Mouse (Mus musculus) intestine, embryonic 15.5 days (tissue): ENCODE measurements around the gene Exosc10. TPM values are rescaled to one million over a fixed set of nuclear protein-coding genes. Genes with fewer than 3 reads are reported as not detected.
A peak's percentile ranks its signal among the peaks of the same experiment; 100 is the strongest.

Experiments used
- ATAC-seq: fragments of 200-750 bp; cut with Nextera tagmentation; 2 replicates; pipeline ENCODE4 v1.8.0; 2017; ENCODE audit warnings: moderate TSS enrichment, moderate library complexity
- H3K27ac ChIP-seq: fragments of 300-500 bp; sonication (generic); 2 replicates; pipeline ENCODE4 v1.5.1; 2015; ENCODE audit warnings: mild to moderate bottlenecking, inconsistent platforms
- H3K27me3 ChIP-seq: fragments of 300-500 bp; sonication (generic); replicated peaks from 2 replicates; pipeline ENCODE4 v1.6.1; 2015; ENCODE audit warnings: inconsistent platforms
- H3K36me3 ChIP-seq: fragments of 300-500 bp; sonication (generic); 2 replicates; pipeline ENCODE4 v1.6.1; 2015; ENCODE audit warnings: inconsistent platforms
- H3K4me1 ChIP-seq: fragments of 300-500 bp; sonication (generic); replicated peaks from 2 replicates; pipeline ENCODE4 v1.6.1; 2015; ENCODE audit warnings: inconsistent platforms
- H3K4me2 ChIP-seq: fragments of 300-500 bp; sonication (generic); replicated peaks from 2 replicates; pipeline ENCODE4 v1.6.1; 2015; ENCODE audit warnings: mild to moderate bottlenecking, inconsistent platforms
- H3K4me3 ChIP-seq: fragments of 300-500 bp; sonication (generic); replicated peaks from 2 replicates; pipeline ENCODE4 v1.5.1; 2015; ENCODE audit warnings: inconsistent platforms
- H3K9ac ChIP-seq: fragments of 300-500 bp; sonication (generic); 2 replicates; pipeline ENCODE4 v1.6.1; 2015; ENCODE audit warnings: inconsistent platforms
- H3K9me3 ChIP-seq: fragments of 300-500 bp; sonication (generic); 2 replicates; pipeline ENCODE4 v1.6.1; 2016; ENCODE audit warnings: inconsistent platforms
- WGBS: fragments of 180-500 bp; shearing (Covaris S2); methylation state at CpG from one replicate; pipeline ENCODE4 v1.1.7; 2015; 5-methylcytosine and 5-hydroxymethylcytosine counted together
- polyA plus RNA-seq: library from polyadenylated mRNA; unstranded; fragments of >200 nt; fragmentation: Nextera tagmentation; extraction: Ambion mirVana; gene quantifications from 2 replicates; pipeline ENCODE4 v1.2.1, GENCODE M21; 2015

Exosc10 gene
- polyA plus RNA-seq, 1 experiment from 2014 or later: 73.4 TPM

DNA sequence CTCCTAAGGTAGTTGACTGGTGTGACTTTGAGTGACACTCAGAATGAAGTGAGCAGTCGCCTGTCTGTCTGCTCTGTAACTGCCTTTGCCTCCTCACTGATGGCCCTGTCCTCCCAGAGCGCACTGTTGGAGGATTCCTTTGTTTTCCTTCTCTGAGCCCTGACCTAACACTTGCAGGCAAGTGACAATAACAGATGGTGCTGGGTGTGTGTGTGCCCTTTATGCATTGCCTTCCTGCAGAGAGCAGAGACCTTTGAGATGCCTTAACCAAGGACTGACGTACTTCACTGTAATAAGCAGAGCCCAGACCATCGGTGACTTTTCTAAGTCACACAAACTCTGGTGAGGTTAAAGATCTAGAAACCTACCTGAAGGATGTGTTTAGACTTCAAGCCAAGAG is 26.9 kb upstream of the Exosc10 start:
- WGBS: 81% methylated on average over 4 of the region's 4 CpGs
- H3K4me2 ChIP-seq: no peak overlapping the region
- peaks cover 38% of the 10 kb centered on the region for H3K36me3 ChIP-seq

DNA sequence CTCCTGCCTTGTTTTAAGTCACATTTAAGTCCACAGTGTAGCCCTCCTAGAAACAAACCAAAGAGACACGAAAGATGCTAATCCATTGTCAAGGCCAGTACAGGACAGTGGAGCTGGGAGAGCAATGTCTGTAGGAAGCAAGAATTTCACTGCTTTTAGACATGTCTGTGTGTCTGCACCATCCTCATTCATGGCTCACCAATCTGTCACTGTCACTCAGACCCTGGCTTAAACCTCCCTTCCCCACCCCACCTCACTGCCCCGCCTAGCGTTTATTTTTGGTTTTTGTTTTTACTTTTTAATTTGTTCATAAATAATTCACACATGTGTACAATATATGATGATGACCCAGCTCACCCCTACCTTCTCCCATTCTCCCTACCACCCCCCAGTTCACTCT is 25.7 kb upstream of the Exosc10 start:
- Histone ChIP-seq H3K27ac (no peak overlapping the region), H3K27me3 (no peaks in the 10 kb centered on the region), H3K9me3 (no peaks in the 10 kb centered on the region), H3K4me1 (no peaks in the 10 kb centered on the region), H3K9ac (no peak overlapping the region), H3K4me3 (no peak overlapping the region), H3K36me3 (peaks cover 41% of the 10 kb centered on the region), H3K4me2 (no peak overlapping the region)
- WGBS: 95% methylated on average over 3 of the region's 3 CpGs
- no peak for ATAC-seq

More for the DNA sequence above, 26.9 kb upstream of the Exosc10 start:
- H3K27ac ChIP-seq: no peak overlapping the region
- H3K4me3 ChIP-seq: no peak overlapping the region
- H3K9ac ChIP-seq: no peak overlapping the region
- H3K4me1 ChIP-seq: no peaks in the 10 kb centered on the region
- H3K27me3 ChIP-seq: no peaks in the 10 kb centered on the region
- no peaks in the 10 kb centered on the region for H3K9me3 ChIP-seq
- ATAC-seq: no peak

DNA sequence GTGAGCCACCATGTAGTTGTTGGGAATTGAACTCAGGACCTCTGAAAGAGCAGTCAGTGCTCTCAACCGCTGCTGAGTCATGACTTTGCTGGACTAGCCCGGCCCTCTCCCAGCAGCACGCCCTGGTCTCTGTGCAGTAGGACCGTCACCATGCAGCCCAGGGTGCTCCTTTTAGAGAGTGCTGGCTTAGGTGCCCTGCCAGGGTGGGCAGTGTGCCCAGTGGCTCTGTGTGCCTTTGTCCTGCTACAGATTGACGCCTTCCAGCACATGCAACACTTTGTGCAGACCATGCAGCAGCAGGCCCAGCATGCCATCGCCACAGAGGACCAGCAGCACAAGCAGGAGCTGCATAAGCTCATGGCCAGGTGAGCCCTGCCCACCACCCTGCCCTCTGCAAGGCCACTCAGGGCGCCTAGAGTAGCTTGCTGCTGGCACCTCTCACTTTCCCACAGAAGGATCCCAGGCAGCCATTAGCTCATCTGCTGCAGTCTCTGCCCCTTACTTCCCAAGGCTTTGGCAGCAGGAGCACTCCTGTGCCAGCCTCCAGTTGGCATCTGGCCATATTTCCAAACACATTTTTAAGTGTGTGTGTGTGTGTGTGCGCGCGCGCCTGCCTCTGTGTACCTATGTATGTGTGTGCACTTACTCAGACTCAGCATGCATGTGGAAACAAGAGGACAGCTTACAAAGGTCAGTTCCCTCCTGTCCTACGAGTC is 24.5 kb upstream of the Exosc10 start:
- H3K9me3 ChIP-seq: no peaks in the 10 kb centered on the region
- H3K36me3 ChIP-seq: peaks cover 46% of the 10 kb centered on the region
- H3K4me2 ChIP-seq: no peak overlapping the region
- no peak overlapping the region for H3K4me3 ChIP-seq
- WGBS: 91% methylated on average over 12 of the region's 12 CpGs
- no peaks in the 10 kb centered on the region for H3K27me3 ChIP-seq
- no peak overlapping the region for H3K9ac ChIP-seq
- ATAC-seq: no peak
- H3K27ac ChIP-seq: no peak overlapping the region
- no peaks in the 10 kb centered on the region for H3K4me1 ChIP-seq

DNA sequence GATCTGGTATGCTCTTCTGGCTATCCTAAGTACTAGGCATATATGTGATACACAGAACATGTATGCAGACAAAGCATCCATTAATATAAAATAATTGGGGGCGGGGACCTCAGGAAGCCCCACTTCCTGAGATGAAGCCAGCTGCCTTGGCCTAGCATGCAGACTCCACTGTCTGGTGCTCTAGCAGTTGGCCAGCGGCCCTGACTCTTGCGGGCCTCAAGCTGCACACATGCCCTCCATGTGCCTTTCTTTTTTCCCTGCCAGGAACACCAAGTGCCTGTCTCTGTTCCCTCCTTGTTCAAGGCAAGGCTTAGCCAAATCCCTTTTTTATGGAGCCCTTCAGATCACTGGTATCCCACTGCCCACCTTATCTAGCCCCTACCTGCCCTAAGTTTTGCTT is 22.4 kb upstream of the Exosc10 start:
- no peaks in the 10 kb centered on the region for H3K9me3 ChIP-seq
- WGBS: 93% methylated on average over 3 of the region's 3 CpGs
- no peak overlapping the region for H3K27ac ChIP-seq
- H3K27me3 ChIP-seq: no peaks in the 10 kb centered on the region
- H3K9ac ChIP-seq: no peak overlapping the region
- no peak overlapping the region for H3K4me2 ChIP-seq
- ATAC-seq: no peak
- no peaks in the 10 kb centered on the region for H3K4me1 ChIP-seq
- peaks cover 52% of the 10 kb centered on the region for H3K36me3 ChIP-seq
- no peak overlapping the region for H3K4me3 ChIP-seq

DNA sequence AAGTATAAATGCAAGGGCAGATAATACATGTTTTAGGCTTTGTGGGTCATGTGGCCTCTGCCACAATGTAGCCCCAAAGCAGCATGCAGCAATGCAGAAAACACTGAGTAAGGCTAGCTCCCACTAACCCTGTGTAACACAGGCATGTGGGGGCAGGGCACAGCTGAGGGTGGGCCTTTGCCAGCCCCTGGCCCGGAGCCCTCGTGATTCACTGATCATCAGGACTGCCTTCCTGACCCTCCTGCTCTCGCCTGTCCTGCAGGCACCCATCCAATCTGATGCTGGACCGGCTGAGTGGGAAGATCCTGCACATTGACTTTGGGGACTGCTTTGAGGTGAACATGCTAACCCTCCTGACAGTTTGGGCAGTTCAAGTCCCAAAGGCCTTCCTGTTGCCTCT is 9.1 kb upstream of the Exosc10 start:
- WGBS: 83% methylated on average over 4 of the region's 4 CpGs
- H3K9ac ChIP-seq: no peak overlapping the region
- no peaks in the 10 kb centered on the region for H3K27me3 ChIP-seq
- H3K4me3 ChIP-seq: no peak overlapping the region
- no peak overlapping the region for H3K27ac ChIP-seq
- no peaks in the 10 kb centered on the region for H3K9me3 ChIP-seq
- H3K36me3 ChIP-seq: peaks cover 34% of the 10 kb centered on the region
- ATAC-seq: no peak
- no peak overlapping the region for H3K4me2 ChIP-seq
- no peaks in the 10 kb centered on the region for H3K4me1 ChIP-seq

DNA sequence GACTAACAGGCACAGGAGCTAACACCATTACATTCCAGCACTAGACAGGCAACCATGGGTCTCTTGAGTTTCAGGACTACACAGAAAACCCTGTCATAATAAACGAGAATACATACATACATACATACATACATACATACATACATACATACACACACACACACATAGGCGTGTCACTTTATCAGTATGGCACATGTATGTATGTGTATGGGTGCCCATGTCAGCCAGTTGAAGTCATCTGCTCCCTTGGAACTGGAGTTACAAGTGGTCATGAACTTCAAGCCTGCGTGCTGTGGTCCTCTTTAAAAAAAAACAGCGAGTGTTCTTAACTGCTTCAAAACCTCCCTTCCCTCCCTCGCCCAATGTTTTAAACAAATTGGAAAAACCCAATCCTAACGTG is 463 bp upstream of the Exosc10 start:
- ATAC-seq: peak; percentile 62
- H3K27me3 ChIP-seq: no peaks in the 10 kb centered on the region
- peaks cover 29% of the 10 kb centered on the region for H3K36me3 ChIP-seq
- H3K4me1 ChIP-seq: 0 out of 2 replicates have a peak, but pooled peaks cover 2% of the 10 kb centered on the region
- 26% methylated on average over 6 of the region's 6 CpGs for WGBS
- H3K9ac ChIP-seq: peak overlapping the region; percentile 79
- no peaks in the 10 kb centered on the region for H3K9me3 ChIP-seq
- peak overlapping the region; percentile 76 for H3K4me2 ChIP-seq
- H3K4me3 ChIP-seq: peak overlapping the region; percentile 69
- H3K27ac ChIP-seq: peak overlapping the region; percentile 91

DNA sequence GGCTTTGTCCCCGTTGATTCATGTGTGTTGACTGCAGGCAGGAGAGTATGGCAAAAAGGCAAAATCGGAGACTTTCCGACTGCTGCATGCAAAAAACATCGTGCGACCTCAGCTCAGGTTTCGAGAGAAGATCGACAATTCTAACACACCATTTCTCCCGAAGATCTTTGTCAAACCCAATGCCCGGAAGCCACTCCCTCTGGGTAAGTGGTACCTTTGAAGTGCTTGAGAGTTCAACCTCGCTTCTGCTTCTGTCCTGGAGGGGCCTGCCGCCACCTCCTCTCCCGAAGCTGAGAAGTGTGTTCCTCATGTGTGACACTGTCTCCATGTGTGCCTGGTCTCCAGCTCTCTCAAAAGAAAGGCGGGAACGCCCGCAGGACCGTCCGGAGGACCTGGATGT is 4.4 kb downstream of the Exosc10 start:
- 95% methylated on average over 17 of the region's 17 CpGs for WGBS
- 0 out of 2 replicates have a peak, but pooled peaks cover 2% of the 10 kb centered on the region for H3K4me1 ChIP-seq
- H3K4me3 ChIP-seq: no peak overlapping the region
- peaks cover 57% of the 10 kb centered on the region for H3K36me3 ChIP-seq
- ATAC-seq: no peak
- no peaks in the 10 kb centered on the region for H3K9me3 ChIP-seq
- H3K27me3 ChIP-seq: no peaks in the 10 kb centered on the region
- H3K9ac ChIP-seq: no peak overlapping the region
- H3K27ac ChIP-seq: no peak overlapping the region
- no peak overlapping the region for H3K4me2 ChIP-seq

DNA sequence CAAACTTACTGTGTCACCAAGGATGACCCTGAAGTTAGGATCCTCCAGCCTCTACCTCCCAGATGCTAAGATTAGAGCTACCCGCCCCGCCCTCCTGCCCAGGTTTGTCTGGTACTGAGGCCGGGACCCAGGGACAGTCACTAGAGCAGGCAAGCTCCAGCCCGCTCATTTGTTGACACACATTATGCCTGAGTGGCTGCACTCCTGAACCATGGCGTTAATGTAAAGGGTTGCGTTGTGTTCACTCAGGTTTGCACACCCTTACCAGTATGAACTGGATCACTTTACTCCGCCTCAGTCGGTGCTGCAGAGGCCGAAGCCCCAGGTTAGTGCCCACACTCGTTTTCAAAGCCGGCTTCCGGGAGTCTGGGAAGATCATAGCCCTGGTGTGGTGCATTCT is 5.4 kb downstream of the Exosc10 start:
- Histone ChIP-seq H3K27ac (no peak overlapping the region), H3K4me3 (no peak overlapping the region), H3K36me3 (peaks cover 66% of the 10 kb centered on the region), H3K27me3 (no peaks in the 10 kb centered on the region), H3K4me2 (no peak overlapping the region), H3K9ac (no peak overlapping the region), H3K9me3 (no peaks in the 10 kb centered on the region), H3K4me1 (no peaks in the 10 kb centered on the region)
- 91% methylated on average over 12 of the region's 12 CpGs for WGBS
- ATAC-seq: no peak

DNA sequence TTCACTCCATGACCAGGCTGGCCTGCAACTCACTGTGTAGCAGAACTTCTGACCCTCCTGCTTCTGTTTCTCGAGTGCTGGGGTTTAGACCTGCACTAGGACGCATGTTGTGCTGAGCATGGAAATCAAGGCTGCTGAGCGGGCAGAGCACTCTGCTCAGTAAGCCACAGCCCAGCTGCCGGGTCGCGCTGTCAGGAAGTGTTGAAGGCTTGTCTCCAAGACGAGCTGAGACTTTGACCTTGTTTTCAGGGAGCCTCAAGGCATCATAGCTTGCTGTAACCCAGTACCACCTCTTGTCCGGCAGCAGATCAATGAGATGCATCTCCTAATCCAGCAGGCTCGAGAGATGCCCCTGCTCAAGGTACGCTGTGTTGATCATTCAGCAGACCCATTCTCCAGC is 11.9 kb downstream of the Exosc10 start:
- peaks cover 61% of the 10 kb centered on the region for H3K36me3 ChIP-seq
- WGBS: 78% methylated on average over 10 of the region's 10 CpGs
- peak; percentile 61 for ATAC-seq

DNA sequence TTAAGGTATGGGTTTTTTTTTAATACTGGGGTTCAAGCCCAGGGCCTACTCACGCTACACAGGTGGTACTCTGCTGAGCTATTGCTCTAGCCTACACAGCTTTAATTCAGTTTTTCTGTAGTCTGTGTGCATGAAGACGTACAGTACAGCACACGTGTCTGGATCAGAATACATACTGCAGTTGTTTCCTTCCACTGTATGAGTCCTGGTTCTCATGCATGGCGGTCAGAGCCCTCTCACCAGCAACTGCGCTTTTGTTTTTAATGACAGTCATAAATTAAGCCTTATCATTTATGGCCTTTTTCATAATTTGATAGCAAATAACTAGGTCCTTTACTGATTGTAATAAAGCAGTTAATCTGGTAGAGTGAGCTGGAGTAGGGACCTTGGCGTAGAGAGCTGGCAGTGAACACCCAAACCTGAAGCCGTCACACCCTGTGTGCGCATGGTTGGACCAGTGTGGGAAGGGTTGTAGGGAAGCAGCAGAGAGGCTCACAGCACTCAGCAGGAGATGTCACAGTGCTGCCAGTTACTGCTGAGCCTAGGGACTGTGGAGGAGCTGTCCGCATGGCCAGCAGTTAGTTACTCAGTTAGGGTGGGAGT is 12.6 kb downstream of the Exosc10 start:
- no peak overlapping the region for H3K9ac ChIP-seq
- WGBS: 75% methylated on average over 9 of the region's 9 CpGs
- H3K36me3 ChIP-seq: peaks cover 60% of the 10 kb centered on the region
- H3K9me3 ChIP-seq: no peaks in the 10 kb centered on the region
- ATAC-seq: peak; percentile 77
- H3K27me3 ChIP-seq: no peaks in the 10 kb centered on the region
- no peak overlapping the region for H3K4me2 ChIP-seq
- peaks cover 3% of the 10 kb centered on the region; the same call in 1 of the 2 replicates for H3K4me1 ChIP-seq
- H3K4me3 ChIP-seq: no peak overlapping the region
- H3K27ac ChIP-seq: no peak overlapping the region

More for the DNA sequence above, 11.9 kb downstream of the Exosc10 start:
- H3K9ac ChIP-seq: no peak overlapping the region
- H3K9me3 ChIP-seq: no peaks in the 10 kb centered on the region
- peaks cover 3% of the 10 kb centered on the region; the same call in 1 of the 2 replicates for H3K4me1 ChIP-seq
- H3K27me3 ChIP-seq: no peaks in the 10 kb centered on the region
- H3K27ac ChIP-seq: no peak overlapping the region
- H3K4me3 ChIP-seq: no peak overlapping the region
- no peak overlapping the region for H3K4me2 ChIP-seq

DNA sequence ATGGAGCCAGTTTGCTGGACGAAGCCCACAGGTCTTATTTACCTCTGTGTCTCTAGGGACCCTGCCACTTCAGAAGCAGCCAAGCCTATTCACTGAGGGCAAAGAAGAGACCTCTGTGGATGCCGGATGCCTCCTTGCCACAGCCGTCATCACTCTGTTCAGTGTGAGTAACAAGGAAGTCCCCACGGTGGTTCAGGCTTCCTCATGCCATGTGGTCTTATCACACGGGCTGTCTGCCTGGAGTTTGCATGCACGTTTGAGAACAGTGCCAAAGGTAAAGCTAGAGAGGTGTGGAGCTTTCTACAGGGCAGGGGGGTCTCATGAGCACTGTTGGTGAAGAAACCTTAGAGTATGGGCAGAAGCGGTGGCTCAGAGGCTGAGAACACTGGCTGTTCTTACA is 15.0 kb downstream of the Exosc10 start:
- Histone ChIP-seq H3K9me3 (no peaks in the 10 kb centered on the region), H3K4me2 (no peak overlapping the region), H3K27ac (no peak overlapping the region), H3K27me3 (no peaks in the 10 kb centered on the region), H3K9ac (no peak overlapping the region), H3K36me3 (peaks cover 67% of the 10 kb centered on the region), H3K4me1 (peaks cover 3% of the 10 kb centered on the region; the same call in 1 of the 2 replicates), H3K4me3 (no peak overlapping the region)
- 87% methylated on average over 7 of the region's 7 CpGs for WGBS
- ATAC-seq: no peak

DNA sequence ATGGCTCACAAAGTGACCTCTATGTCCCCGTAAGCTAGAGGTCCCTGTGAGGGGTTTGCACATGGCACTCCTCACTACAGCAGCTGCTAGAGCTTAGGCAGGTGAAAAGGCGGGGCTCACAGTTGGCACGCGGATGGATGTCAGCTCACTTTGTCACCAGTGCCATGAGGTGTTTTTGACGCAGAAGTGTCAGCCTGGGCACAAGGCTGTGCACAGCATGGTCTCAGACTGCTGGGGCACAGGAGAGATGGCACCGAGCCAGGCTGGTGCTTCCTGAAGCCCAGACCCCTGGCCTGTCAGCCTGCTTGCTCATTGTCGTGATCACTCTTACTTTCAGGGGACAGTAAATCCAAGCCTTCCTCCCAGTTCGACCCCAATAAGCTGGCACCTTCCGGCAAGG is 22.5 kb downstream of the Exosc10 start:
- no peak for ATAC-seq
- Histone ChIP-seq H3K4me1 (no peaks in the 10 kb centered on the region), H3K27ac (no peak overlapping the region), H3K4me2 (no peak overlapping the region), H3K9me3 (no peaks in the 10 kb centered on the region), H3K27me3 (no peaks in the 10 kb centered on the region), H3K4me3 (no peak overlapping the region), H3K9ac (no peak overlapping the region), H3K36me3 (peaks cover 45% of the 10 kb centered on the region)
- 88% methylated on average over 9 of the region's 9 CpGs for WGBS

DNA sequence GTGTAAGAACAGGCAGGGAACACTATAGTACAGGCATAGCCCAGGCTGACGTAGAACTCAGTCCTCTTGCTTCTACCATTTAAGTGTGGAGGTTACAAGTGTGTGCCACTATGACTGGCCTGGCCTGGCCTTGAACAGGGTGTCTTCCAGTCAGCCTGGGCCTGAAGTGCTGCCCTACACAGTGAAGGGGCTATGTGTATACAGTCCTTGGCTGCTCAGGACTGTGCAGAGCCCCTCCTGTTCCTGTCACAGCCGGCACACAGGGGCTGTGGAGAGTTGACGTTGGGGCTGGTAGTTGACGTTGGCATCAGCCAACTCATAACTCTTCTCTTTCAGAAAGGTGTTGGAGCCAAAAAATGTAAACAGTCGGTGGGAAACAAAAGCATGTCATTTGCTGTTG is 23.2 kb downstream of the Exosc10 start:
- Histone ChIP-seq H3K27ac (no peak overlapping the region), H3K27me3 (no peaks in the 10 kb centered on the region), H3K9me3 (no peaks in the 10 kb centered on the region), H3K9ac (no peak overlapping the region), H3K4me3 (no peak overlapping the region), H3K36me3 (peaks cover 38% of the 10 kb centered on the region), H3K4me1 (no peaks in the 10 kb centered on the region), H3K4me2 (no peak overlapping the region)
- 85% methylated on average over 5 of the region's 5 CpGs for WGBS
- no peak for ATAC-seq
